Mouse (Mus musculus): ENCODE measurements around the gene Tmem132c.

DNA sequence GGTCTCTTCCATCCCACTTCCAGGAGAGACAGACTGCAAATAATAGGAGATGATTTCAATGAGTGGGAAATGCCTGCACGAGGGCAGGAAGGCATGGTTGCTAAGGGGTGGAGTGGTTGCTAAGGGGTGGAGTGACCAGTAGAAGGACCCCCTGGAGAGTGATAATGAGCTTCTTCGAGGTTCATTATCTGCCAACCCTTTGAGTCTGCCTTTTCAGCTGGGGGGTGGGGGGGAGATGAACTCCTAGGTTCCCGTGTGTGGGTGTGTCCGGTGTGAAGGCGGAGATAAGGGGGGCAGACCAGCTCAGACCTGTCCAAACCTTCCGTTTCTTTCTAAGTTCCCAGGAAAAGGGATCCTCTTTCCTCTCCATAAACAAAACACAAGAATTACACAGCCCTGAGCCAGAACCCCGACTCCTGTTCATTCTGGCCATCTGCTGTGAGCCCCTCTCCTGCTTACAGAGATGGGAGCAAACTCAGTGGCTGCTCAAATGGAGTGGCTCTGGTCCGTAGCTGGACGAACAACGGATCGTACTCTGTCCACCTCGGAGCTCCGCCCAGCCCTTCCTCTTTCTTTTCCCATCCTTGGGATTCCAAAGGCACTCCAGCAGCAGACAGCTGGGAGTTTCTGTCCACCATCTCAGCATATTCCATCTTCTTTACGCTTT, 13.5 kb upstream of the Tmem132c start:
- no peak for TF ChIP-seq CTCF (IDR thresholded peaks at IDR 0.05; ENCODE audit: control insufficient read depth, insufficient read depth, insufficient replicate concordance, low read depth, low read length)
- no peak for TF ChIP-seq POLR2A (IDR thresholded peaks at IDR 0.05; ENCODE audit: control insufficient read depth, low read depth, low read length)

Data from testis, adult 2 months (tissue).